Mouse (Mus musculus): Measurements from ENCODE around the gene AI182371.

DNA sequence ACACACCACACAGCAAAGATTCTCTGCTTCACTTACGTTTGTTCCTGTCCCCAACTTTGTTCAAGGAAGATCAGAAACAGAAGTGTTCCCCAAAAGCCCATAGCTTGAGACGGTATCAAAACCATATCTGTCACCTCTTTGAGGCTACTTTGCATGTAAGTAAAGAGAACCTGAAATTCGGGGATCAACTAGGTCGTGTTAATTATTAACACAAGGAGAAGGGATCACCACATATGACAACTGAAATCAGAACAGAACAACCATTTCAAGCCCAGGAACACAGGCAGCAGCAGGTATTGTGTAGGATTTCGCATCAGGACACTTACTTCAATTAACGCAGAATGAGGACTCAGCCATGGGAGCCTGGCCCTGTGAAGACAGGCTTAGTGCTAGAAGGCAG, 814 bp downstream of the AI182371 start:
- TF ChIP-seq POLR2A (IDR thresholded peaks at IDR 0.05; ENCODE audit: borderline replicate concordance, extremely low read depth, insufficient read depth, insufficient read length, poor library complexity, severe bottlenecking) (no peak), CTCF (IDR thresholded peaks at IDR 0.05; ENCODE audit: borderline replicate concordance, extremely low read depth, insufficient read depth, insufficient read length) (no peak)

Data from brain, embryonic 14.5 days (tissue).